Mouse (Mus musculus) WW6 (cell line): Measurements from ENCODE around the gene Dio2.

ENCODE experiments used
- DNase-seq: peaks from one replicate; pipeline ENCODE4 v3.0.0-alpha.2; 2013; ENCODE audit warnings: low read depth, low spot score

Gene Dio2

DNA sequence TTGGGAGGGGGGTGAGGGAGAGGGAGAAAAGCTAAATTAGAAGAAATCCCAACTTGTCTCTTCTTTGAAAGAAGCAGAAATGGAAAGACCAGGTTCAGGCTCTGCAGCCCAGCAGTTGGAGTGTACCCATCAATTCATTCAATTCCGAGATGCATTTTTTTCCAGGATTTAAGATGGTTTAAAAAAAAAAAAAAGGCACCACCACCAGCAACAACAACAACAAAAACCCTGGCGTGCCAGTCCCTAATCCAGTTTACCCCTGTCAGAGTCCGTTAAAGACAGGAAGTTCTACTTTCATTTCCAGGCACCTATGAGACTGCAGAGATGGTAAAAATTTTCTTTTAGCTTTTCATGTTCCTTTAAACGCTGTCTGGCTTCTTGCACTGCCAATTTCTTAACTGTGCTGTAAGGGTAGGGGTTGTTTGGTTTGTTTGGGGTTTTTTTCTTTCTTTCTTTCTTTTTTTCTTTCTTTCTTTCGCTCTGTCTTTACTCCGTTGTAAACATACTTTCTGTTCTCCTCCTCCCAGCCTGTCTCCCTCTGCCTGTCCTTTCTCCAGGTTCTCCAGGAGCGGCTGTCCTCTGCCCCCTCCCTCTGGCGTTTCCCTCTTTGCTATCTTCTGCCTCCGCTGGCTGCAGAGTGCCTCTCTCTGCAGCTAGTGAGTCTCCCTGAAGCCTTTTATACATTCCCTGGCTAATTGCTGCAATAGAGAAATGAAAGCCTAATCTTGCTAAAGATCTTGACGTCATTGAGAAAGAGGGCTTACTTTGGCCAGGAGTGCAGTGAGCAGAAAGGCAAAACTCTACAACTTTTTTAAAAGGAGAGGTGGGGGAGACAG, at the start of gene Dio2:
Gene Dio2, minus strand, starts transcription at position 51 of the 836 bp plus-strand sequence.
- no peak for DNase-seq

DNA sequence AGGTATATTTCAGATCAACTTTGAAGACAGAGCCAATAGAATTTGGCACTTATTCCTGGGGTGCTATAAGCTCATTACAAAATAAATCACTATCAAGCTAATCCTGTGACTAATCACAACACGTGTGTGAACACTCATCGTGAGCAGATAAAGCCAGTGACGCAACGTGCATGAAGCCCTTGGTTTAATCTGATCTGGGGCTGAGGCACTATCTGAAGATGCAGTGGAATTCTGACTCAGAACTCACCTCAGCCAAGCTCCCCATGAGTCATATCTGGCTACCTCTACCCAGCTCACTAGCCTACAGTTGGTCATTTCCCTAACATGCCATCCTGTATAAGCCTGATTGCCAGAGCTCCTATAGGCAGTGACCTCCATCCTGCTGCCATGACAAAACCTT, 43.2 kb upstream of the Dio2 start:
- no peak for DNase-seq

DNA sequence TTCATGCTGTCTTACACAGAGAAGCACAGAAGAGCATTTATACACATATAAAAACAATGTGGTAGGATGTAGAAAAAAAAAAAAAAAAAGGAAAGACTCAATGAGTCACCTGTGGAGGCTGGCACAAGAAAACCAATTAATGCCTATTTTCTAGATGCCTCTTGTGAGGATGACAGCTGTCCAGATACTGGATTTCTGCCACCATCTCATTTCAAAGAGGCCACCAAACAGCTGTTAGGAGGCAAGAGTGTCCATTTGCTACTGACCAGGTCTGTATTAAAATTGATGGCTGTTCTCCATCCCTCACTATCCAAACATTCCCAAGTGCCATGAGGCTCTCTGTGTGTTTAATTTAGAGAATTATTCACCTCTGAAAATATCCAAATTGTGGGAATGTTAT, 6.5 kb upstream of the Dio2 start:
- DNase-seq = no peak

DNA sequence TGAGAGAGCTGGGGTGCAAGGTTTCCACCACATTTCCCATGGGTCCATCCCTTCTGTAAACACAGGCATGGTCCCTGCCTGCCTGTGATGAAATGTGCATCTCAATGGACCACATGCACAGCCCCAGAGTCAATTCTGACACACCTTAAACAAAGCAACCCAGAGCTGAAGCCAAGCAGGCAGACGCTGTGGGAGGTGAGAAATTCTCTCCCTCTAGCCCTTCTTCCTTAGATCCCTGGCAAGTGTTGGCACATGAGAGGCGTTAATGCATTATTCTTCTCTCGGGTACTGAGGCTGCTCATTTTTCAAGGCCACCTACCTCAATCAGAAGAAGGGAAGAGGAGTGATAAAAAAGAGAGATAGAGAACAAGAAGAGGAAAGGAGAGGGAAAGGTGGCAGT, 5.4 kb upstream of the Dio2 start:
- DNase-seq = no peak

DNA sequence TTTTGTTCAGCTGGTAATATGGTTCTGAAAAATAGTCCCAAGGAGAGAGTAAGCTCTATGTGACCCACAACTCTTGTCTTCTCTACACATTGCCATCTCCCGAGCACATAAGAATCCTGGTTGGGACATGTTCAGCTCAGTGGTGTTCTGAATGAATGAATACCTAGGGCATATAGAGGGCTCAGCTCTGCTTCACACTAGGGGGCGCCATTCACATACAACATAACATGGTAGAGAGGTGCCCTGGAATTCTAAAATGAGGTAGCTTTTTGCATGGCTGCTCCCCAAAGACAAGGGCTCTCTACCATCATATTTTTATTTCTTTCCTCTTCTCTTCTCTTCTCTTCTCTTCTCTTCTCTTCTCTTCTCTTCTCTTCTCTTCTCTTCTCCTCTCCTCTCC, 2.2 kb upstream of the Dio2 start:
- peak; percentile 18 for DNase-seq

DNA sequence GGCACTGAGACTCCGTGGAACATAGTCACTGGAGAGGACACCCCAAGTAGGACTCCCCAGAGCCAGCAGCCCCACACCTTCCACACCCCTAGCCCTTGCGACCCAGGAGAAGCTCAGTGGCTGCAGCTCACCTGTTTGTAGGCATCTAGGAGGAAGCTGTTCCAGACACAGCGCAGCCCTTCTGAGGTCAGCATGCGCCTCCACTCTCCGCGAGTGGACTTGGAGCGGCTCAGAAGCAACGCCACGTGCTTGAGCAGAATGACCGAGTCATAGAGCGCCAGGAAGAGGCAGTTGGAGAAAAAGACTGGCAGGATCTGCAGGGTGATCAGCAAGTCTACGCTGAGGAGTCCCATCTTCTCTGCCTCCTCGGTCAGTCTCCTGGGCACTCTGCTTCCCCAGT, 306 bp downstream of the Dio2 start:
- no peak for DNase-seq

DNA sequence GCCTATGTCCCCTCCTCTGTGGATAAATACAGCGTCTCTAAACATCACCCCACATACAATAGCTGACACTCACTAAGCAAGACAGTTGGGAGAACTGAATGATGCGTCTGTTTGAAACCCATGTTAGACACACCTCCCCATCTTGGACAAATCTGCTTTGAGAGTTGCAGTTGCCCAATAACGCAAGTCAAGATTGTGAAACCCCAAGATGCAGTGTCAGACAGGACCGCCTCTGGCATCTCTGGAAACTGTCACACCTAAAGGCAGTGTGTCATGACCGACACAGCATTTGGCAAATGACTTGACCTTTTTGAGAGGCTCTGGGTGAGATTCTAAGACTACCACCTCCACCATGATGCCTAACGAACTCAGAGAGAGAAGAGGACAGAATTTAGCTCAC, 2.8 kb downstream of the Dio2 start:
- DNase-seq = no peak

DNA sequence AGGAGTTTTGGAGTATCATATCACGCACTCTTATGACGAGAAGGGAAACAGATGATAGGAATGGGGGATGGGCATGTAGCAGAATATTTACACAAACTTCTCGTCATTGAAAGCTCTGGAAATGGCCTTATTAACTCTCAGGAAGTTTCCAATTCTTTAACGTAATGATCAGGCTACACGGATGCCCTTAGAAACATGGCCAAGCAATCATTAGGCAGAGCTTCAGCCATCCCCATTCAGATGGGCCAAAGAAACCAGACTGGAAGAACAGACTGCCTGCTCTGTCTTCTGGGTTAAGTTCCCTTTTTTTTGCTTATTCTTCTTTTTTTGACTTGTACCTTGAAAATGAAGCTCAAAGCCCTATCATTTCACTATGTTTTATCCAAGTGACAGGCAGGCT, 3.7 kb downstream of the Dio2 start:
- no peak for DNase-seq

DNA sequence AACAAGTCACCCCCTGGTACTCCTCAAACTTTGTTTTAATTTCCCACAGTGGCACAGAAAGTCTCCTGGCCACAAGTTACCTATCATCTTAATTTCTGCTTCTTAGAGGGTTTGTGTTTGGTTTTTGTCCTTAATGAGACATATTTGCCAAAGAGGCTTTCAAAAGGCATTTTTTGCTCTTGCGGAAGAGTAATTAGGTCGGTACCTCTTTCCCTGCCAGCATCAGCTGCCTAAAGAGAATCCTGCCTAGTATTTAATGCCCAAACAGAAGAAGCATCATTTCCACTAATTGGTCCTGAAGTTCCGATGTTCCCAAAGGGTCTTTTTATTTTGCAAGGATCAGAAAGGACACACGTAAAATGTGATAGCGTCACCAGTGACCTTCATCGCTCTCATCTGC, 4.5 kb downstream of the Dio2 start:
- no peak for DNase-seq

DNA sequence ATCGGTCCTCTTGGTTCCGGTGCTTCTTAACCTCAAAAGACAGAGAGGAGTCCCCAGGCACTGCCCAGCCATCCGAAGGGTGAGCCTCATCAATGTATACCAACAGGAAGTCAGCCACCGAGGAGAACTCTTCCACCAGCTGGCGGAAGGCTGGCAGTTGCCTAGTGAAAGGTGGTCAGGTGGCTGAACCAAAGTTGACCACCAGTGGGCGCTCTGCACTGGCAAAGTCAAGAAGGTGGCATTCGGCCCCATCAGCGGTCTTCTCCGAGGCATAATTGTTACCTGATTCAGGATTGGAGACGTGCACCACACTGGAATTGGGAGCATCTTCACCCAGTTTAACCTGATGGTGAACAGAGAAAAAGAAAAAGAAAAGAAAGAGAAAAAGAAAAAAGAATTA, 8.6 kb downstream of the Dio2 start:
- DNase-seq = peak; percentile 47

DNA sequence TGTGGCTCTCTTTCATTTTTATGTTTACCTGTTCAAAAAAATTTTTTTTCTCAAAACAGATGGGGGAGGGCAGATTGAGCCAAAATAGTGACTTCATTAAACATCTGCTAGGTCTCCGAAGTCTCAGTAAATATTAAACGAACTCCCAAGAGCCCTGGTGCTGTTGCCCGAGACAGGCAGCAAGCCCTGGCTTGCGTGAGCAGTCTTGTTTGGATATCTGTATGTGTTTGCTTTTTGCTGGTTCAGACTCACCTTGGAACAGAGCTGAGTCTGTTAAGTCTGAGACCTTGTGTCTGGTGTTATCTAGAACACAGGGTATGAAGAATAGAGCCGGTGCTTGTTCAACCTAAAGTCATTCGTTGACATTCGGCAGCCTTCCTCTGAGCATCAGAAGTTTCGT, 13.1 kb downstream of the Dio2 start:
- DNase-seq = no peak

DNA sequence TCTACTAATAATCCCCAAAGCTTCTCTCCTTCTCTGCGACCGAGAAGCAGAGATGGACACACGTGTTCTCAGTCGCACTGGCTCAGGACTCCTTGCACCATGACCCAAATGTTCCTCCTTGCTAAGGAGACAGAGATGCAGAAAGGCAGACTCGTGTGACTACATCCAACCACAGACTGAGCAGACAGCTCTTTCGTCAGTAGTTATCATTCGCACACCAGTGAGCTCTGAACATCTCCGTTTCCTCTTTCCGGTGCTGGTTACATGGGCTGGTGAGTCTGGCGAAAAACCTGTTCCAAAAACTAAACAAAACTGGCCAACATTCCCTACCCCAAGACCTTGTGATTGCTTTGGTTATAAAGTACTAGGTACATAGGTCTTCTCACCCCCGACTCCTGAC, 13.6 kb downstream of the Dio2 start:
- DNase-seq = no peak

DNA sequence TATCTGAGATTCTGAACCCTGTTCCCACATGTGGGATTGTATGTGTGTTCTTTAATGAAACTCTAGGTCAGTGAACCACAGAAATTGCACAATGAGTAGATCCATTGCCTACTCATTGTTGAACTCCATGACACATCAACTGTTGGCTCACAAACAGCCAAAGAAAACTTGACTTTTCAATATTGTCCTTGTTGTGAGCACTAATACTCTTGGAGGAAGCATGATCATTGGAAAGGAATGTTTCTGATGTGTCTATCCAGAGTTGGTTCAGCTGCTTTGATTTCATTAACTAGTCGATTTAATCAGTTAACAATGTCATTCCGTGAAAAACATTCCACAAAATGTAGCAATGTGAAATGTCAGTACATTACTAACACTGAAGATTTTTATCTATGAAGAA, 44.1 kb downstream of the Dio2 start:
- DNase-seq = no peak
